Mouse (Mus musculus): ENCODE results near the gene Plek. TPM values are rescaled to one million over a fixed set of nuclear protein-coding genes. Genes with fewer than 3 reads are reported as not detected.
A peak's percentile ranks its signal among the peaks of the same experiment; 100 is the strongest.

The Plek gene
- polyA plus RNA-seq, 1 experiment from 2014 or later: 3.3 TPM

GRCm38 (mm10) chr11:16958520-16958919, 93.7 kb downstream of the Plek start:
- no peak overlapping the region for H3K4me2 ChIP-seq (ENCODE audit: low read length)
- H3K36me3 ChIP-seq (ENCODE audit: control insufficient read depth, insufficient read depth): no peaks in the 10 kb centered on the region
- no peak overlapping the region for H3K4me3 ChIP-seq (replicated peaks; ENCODE audit: low read length)
- H3K9ac ChIP-seq (replicated peaks; ENCODE audit: low read depth, low read length): no peak overlapping the region
- H3K9me3 ChIP-seq (ENCODE audit: control insufficient read depth, low read length): no peaks in the 10 kb centered on the region
- no peaks in the 10 kb centered on the region for H3K27me3 ChIP-seq (replicated peaks; ENCODE audit: control insufficient read depth, insufficient read depth, low read length)
- H3K27ac ChIP-seq (ENCODE audit: low read length): no peak overlapping the region
- WGBS: 87% methylated on average over 1 of the region's 1 CpGs
- ATAC-seq: no peak
- no peaks in the 10 kb centered on the region for H3K4me1 ChIP-seq (replicated peaks; ENCODE audit: control insufficient read depth, insufficient read depth, low read length)

- Histone ChIP-seq H3K36me3 (ENCODE audit: control insufficient read depth, insufficient read depth) (no peaks in the 10 kb centered on the region), H3K27me3 (replicated peaks; ENCODE audit: control insufficient read depth, insufficient read depth, low read length) (no peaks in the 10 kb centered on the region), H3K9ac (replicated peaks; ENCODE audit: low read depth, low read length) (no peak overlapping the region), H3K27ac (ENCODE audit: low read length) (no peak overlapping the region), H3K4me3 (replicated peaks; ENCODE audit: low read length) (no peak overlapping the region), H3K9me3 (ENCODE audit: control insufficient read depth, low read length) (no peaks in the 10 kb centered on the region), H3K4me2 (ENCODE audit: low read length) (no peak overlapping the region), H3K4me1 (replicated peaks; ENCODE audit: control insufficient read depth, insufficient read depth, low read length) (no peaks in the 10 kb centered on the region)
- ATAC-seq: no peak
- WGBS: 93% methylated on average over 6 of the region's 6 CpGs
Observed at GRCm38 (mm10) chr11:16957030-16957429, 95.2 kb downstream of the Plek start.

- Histone ChIP-seq H3K4me3 (replicated peaks; ENCODE audit: low read length) (no peak overlapping the region), H3K4me1 (replicated peaks; ENCODE audit: control insufficient read depth, insufficient read depth, low read length) (peaks cover 5% of the 10 kb centered on the region; the same call in 1 of the 2 replicates), H3K4me2 (ENCODE audit: low read length) (no peak overlapping the region), H3K36me3 (ENCODE audit: control insufficient read depth, insufficient read depth) (no peaks in the 10 kb centered on the region), H3K27ac (ENCODE audit: low read length) (no peak overlapping the region), H3K27me3 (replicated peaks; ENCODE audit: control insufficient read depth, insufficient read depth, low read length) (no peaks in the 10 kb centered on the region), H3K9me3 (ENCODE audit: control insufficient read depth, low read length) (no peaks in the 10 kb centered on the region), H3K9ac (replicated peaks; ENCODE audit: low read depth, low read length) (no peak overlapping the region)
- ATAC-seq: no peak
- 92% methylated on average over 6 of the region's 6 CpGs for WGBS
Observed at GRCm38 (mm10) chr11:16956115-16956862, 95.9 kb downstream of the Plek start.

DNA sequence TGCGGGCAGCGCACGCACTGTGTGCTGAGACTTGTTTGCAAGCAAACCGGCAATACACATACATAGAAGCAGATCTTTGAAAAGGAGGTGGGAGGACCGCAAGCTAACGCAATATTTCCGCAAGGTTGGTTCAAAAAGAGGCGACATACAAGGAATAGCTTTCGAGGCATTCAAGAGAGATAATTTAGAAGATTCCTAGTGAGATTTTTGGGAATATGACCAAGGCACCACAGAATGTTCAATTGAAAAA, 100.5 kb downstream of the Plek start:
- 2% methylated on average over 9 of the region's 9 CpGs for WGBS
- Histone ChIP-seq H3K9me3 (ENCODE audit: control insufficient read depth, low read length) (no peaks in the 10 kb centered on the region), H3K4me3 (replicated peaks; ENCODE audit: low read length) (peak overlapping the region; percentile 52), H3K9ac (replicated peaks; ENCODE audit: low read depth, low read length) (peak overlapping the region; percentile 58), H3K27ac (ENCODE audit: low read length) (no peak overlapping the region), H3K36me3 (ENCODE audit: control insufficient read depth, insufficient read depth) (no peaks in the 10 kb centered on the region), H3K4me1 (replicated peaks; ENCODE audit: control insufficient read depth, insufficient read depth, low read length) (peaks cover 5% of the 10 kb centered on the region; the same call in 1 of the 2 replicates), H3K4me2 (ENCODE audit: low read length) (peak overlapping the region; percentile 75), H3K27me3 (replicated peaks; ENCODE audit: control insufficient read depth, insufficient read depth, low read length) (no peaks in the 10 kb centered on the region)
- no peak for ATAC-seq

DNA sequence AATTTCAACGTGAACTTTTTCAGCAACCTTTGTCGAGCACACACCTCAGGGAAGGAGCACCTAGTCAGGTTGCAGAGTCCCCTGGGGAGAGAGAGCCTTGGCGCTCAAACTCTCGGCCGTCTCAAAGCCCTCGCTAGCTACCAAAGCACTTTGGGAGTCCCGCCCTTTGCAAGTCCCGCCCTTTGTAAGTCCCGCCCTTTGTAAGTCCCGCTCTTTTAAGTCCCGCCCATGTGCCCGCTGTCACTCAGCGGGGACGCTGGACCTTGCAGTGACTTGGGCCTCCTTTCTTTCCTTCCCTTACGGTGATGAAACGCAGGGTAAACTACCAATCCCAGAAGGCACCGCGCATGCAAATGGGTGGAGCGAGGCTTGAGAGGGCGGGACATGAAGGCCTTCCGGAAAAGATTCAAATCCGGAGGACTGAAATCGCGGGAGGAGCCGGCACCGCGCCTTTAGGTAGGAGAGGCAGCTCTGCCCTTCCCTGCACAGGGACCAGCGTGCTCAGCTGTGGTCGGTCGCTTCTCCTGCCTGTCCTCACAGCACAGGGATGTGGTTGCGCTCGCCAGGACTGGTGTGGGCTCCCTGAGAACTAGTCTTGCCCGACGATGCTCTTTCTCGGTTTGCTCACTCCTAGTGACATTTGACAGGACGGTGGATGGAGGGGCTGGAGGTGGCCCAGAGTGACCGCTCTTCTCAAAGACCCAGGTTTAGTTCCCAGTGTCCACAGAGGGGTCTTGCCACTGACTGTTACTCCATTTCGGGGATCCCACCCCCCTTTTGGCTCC, 101.0 kb downstream of the Plek start, which contains the start of gene Fbxo48:
TSS of gene Fbxo48 (plus strand) at position 400 of the 785 bp plus-strand sequence.
- Histone ChIP-seq H3K27ac (ENCODE audit: low read length) (no peak within 1 kb of the TSS), H3K36me3 (ENCODE audit: control insufficient read depth, insufficient read depth) (no peaks in the 10 kb centered on the region)
- WGBS: 0% methylated on average over 38 of the region's 38 CpGs

GRCm38 (mm10) chr11:16950226-16950975, 101.8 kb downstream of the Plek start:
- H3K27me3 ChIP-seq (replicated peaks; ENCODE audit: control insufficient read depth, insufficient read depth, low read length): no peaks in the 10 kb centered on the region
- H3K4me1 ChIP-seq (replicated peaks; ENCODE audit: control insufficient read depth, insufficient read depth, low read length): peaks cover 5% of the 10 kb centered on the region; the same call in 1 of the 2 replicates
- H3K27ac ChIP-seq (ENCODE audit: low read length): no peak overlapping the region
- peak overlapping the region; percentile 56 for H3K4me2 ChIP-seq (ENCODE audit: low read length)
- WGBS: 47% methylated on average over 13 of the region's 13 CpGs
- ATAC-seq: no peak
- peak overlapping the region; percentile 52 for H3K4me3 ChIP-seq (replicated peaks; ENCODE audit: low read length)
- no peaks in the 10 kb centered on the region for H3K36me3 ChIP-seq (ENCODE audit: control insufficient read depth, insufficient read depth)
- no peaks in the 10 kb centered on the region for H3K9me3 ChIP-seq (ENCODE audit: control insufficient read depth, low read length)
- peak overlapping the region; percentile 44; the same call in 1 of the 2 replicates for H3K9ac ChIP-seq (replicated peaks; ENCODE audit: low read depth, low read length)

More for the DNA sequence above, 101.0 kb downstream of the Plek start, which contains the start of gene Fbxo48:
- peak; percentile 100 for ATAC-seq
- Histone ChIP-seq H3K27me3 (replicated peaks; ENCODE audit: control insufficient read depth, insufficient read depth, low read length) (no peaks in the 10 kb centered on the region), H3K4me3 (replicated peaks; ENCODE audit: low read length) (peak within 1 kb of the TSS; percentile 52), H3K4me2 (ENCODE audit: low read length) (peak within 1 kb of the TSS; percentile 75), H3K4me1 (replicated peaks; ENCODE audit: control insufficient read depth, insufficient read depth, low read length) (peaks cover 5% of the 10 kb centered on the region; the same call in 1 of the 2 replicates), H3K9ac (replicated peaks; ENCODE audit: low read depth, low read length) (peak within 1 kb of the TSS; percentile 58), H3K9me3 (ENCODE audit: control insufficient read depth, low read length) (no peaks in the 10 kb centered on the region)

GRCm38 (mm10) chr11:16948756-16949155, 103.4 kb downstream of the Plek start:
- H3K36me3 ChIP-seq (ENCODE audit: control insufficient read depth, insufficient read depth): no peaks in the 10 kb centered on the region
- no peak for ATAC-seq
- 34% methylated on average over 1 of the region's 1 CpGs for WGBS
- no peaks in the 10 kb centered on the region for H3K27me3 ChIP-seq (replicated peaks; ENCODE audit: control insufficient read depth, insufficient read depth, low read length)
- no peak overlapping the region for H3K27ac ChIP-seq (ENCODE audit: low read length)
- H3K9me3 ChIP-seq (ENCODE audit: control insufficient read depth, low read length): no peaks in the 10 kb centered on the region
- no peak overlapping the region for H3K9ac ChIP-seq (replicated peaks; ENCODE audit: low read depth, low read length)
- no peak overlapping the region for H3K4me3 ChIP-seq (replicated peaks; ENCODE audit: low read length)
- no peak overlapping the region for H3K4me2 ChIP-seq (ENCODE audit: low read length)
- peaks cover 5% of the 10 kb centered on the region; the same call in 1 of the 2 replicates for H3K4me1 ChIP-seq (replicated peaks; ENCODE audit: control insufficient read depth, insufficient read depth, low read length)

DNA sequence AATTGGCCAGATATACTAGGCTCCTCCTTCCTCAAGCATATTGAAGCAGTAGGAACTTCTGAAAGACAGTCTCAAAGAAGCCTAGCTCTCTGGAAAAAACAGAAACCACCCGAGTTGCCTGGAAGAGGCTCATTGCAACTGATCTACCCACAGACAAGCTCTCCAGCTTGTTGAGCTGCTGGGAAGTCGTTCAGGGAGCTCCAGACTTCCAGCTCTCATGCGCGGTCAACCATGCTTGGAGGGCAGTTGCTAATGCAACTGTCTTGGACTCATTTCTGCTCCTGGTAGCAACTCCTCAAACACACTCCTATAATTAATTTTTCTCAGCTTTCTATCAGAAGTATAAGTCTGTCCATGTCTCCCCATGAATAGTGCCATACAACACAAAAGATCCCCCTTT, 109.2 kb downstream of the Plek start:
- H3K4me3 ChIP-seq (replicated peaks; ENCODE audit: low read length): no peak overlapping the region
- H3K36me3 ChIP-seq (ENCODE audit: control insufficient read depth, insufficient read depth): no peaks in the 10 kb centered on the region
- peaks cover 10% of the 10 kb centered on the region for H3K4me1 ChIP-seq (replicated peaks; ENCODE audit: control insufficient read depth, insufficient read depth, low read length)
- H3K9ac ChIP-seq (replicated peaks; ENCODE audit: low read depth, low read length): no peak overlapping the region
- no peaks in the 10 kb centered on the region for H3K27me3 ChIP-seq (replicated peaks; ENCODE audit: control insufficient read depth, insufficient read depth, low read length)
- WGBS: 87% methylated on average over 4 of the region's 4 CpGs
- H3K27ac ChIP-seq (ENCODE audit: low read length): no peak overlapping the region
- H3K9me3 ChIP-seq (ENCODE audit: control insufficient read depth, low read length): no peaks in the 10 kb centered on the region
- no peak for ATAC-seq
- H3K4me2 ChIP-seq (ENCODE audit: low read length): no peak overlapping the region

DNA sequence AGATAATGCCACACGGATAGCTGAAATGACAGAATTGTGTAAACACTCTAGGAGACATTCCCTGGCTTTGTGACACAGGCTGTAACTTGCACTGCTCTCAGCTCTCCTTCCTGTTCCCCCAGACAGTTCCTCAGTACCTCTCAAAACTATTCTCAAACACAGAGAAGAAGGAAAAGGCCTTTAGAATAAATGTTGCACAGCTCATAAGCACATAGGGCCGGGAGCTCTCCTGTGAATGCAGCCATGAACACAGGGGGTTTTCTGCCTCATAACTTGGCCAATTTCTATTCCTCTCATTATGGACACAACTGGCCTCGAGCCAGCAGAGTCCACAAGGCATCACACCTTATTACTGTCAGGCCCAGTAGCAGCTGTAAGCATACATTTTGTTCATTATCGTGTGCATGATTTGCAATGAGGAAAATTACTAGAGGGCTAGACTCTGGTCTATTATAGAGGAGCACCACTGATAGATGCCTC, 110.2 kb downstream of the Plek start:
- Histone ChIP-seq H3K27ac (ENCODE audit: low read length) (no peak overlapping the region), H3K4me1 (replicated peaks; ENCODE audit: control insufficient read depth, insufficient read depth, low read length) (peaks cover 10% of the 10 kb centered on the region), H3K4me3 (replicated peaks; ENCODE audit: low read length) (no peak overlapping the region), H3K9ac (replicated peaks; ENCODE audit: low read depth, low read length) (no peak overlapping the region), H3K4me2 (ENCODE audit: low read length) (no peak overlapping the region), H3K9me3 (ENCODE audit: control insufficient read depth, low read length) (no peaks in the 10 kb centered on the region), H3K27me3 (replicated peaks; ENCODE audit: control insufficient read depth, insufficient read depth, low read length) (no peaks in the 10 kb centered on the region), H3K36me3 (ENCODE audit: control insufficient read depth, insufficient read depth) (no peaks in the 10 kb centered on the region)
- ATAC-seq: peak; percentile 74
- 47% methylated on average over 4 of the region's 4 CpGs for WGBS
